Mouse (Mus musculus): ENCODE results near the gene Ppp2ca. TPM values are rescaled to one million over a fixed set of nuclear protein-coding genes. Genes with fewer than 3 reads are reported as not detected.

The Ppp2ca gene
- polyA plus RNA-seq (2014; fragmentation: Illumina TruSeq; extraction: RNeasy Lipid Tissue Mini Kit (QIAGEN cat#74804); ENCODE audit: low replicate concordance) = 137 TPM

DNA sequence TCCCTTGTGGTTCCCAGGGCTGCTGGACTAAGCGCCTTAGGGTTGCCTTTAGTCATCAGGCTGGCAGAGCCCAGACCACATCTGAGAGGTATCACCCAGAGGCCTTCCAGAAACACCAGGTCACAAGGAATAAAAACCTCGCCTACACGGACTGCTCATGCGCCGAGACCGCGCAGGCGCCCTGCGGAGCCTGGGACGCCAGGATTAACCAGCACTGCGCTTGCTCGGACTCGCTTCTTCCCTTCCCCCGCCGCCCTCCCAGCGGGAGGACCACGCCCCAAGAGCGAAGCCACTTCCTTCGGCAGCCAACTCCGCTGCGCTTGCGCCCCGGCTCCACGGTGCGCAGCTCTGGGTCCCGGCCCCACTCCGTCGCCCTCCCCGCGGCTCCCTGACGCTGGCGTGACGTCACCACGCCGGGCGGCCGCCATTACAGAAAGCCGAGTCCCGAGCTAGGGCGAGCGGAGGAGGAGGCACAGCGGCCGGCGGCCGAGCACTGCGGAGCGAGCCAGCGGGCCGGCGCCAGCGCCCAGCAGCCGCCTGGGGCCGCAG is at the start of gene Ppp2ca:
Gene Ppp2ca, plus strand, starts transcription at position 284 of the 549 bp plus-strand sequence.

DNA sequence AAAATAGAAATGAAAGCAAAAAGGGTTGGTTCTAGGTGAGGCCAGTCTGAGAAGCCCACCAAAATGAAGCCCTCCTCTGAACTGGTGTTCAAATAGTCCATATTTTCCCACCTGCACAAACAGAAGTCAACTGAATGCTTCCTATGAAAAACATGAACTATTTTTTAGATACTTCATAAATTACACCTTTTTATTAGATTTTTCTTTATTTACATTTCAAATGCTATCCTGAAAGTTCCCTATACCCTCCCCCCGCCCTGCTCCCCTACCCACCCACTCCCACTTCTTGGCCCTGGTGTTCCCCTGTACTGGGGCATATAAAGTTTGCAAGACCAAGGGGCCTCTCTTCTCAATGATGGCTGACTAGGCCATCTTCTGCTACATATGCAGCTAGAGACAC is 46.9 kb downstream of the Ppp2ca start, which contains the start of gene Olfr1373:
Gene Olfr1373, minus strand, starts transcription at position 101 of the 400 bp plus-strand sequence.

Other genes starting within 250 kb of the Ppp2ca start
- 1.9 TPM for gene Jade2, start 241.0 kb upstream of the Ppp2ca start, polyA plus RNA-seq (2014; fragmentation: Illumina TruSeq; extraction: RNeasy Lipid Tissue Mini Kit (QIAGEN cat#74804); ENCODE audit: low replicate concordance)
- gene Cdkn2aipnl, start 131.0 kb upstream of the Ppp2ca start, polyA plus RNA-seq (2014; fragmentation: Illumina TruSeq; extraction: RNeasy Lipid Tissue Mini Kit (QIAGEN cat#74804); ENCODE audit: low replicate concordance) = 23.9 TPM
- 335 TPM for gene Ube2b, start 97.9 kb upstream of the Ppp2ca start, polyA plus RNA-seq (2014; fragmentation: Illumina TruSeq; extraction: RNeasy Lipid Tissue Mini Kit (QIAGEN cat#74804); ENCODE audit: low replicate concordance)
- 9.2 TPM for gene Cdkl3, start 94.5 kb upstream of the Ppp2ca start, polyA plus RNA-seq (2014; fragmentation: Illumina TruSeq; extraction: RNeasy Lipid Tissue Mini Kit (QIAGEN cat#74804); ENCODE audit: low replicate concordance)
- gene Olfr1373, start 46.8 kb downstream of the Ppp2ca start, polyA plus RNA-seq (2014; fragmentation: Illumina TruSeq; extraction: RNeasy Lipid Tissue Mini Kit (QIAGEN cat#74804); ENCODE audit: low replicate concordance) = not detected
- not detected for gene Olfr1371, start 115.3 kb downstream of the Ppp2ca start, polyA plus RNA-seq (2014; fragmentation: Illumina TruSeq; extraction: RNeasy Lipid Tissue Mini Kit (QIAGEN cat#74804); ENCODE audit: low replicate concordance)
- 744 TPM for gene Skp1a, start 133.3 kb downstream of the Ppp2ca start, polyA plus RNA-seq (2014; fragmentation: Illumina TruSeq; extraction: RNeasy Lipid Tissue Mini Kit (QIAGEN cat#74804); ENCODE audit: low replicate concordance)
- gene Tcf7, start 184.3 kb downstream of the Ppp2ca start, polyA plus RNA-seq (2014; fragmentation: Illumina TruSeq; extraction: RNeasy Lipid Tissue Mini Kit (QIAGEN cat#74804); ENCODE audit: low replicate concordance) = 4.4 TPM

Data from small intestine, adult 10 weeks (tissue).